Mouse (Mus musculus) lung, postnatal 0 days (tissue): ENCODE results near the gene Rab42.

ENCODE experiments used
- CTCF ChIP-seq: IDR thresholded peaks from 2 replicates; pipeline ENCODE4 v1.5.1; 2016; ENCODE audit warnings: antibody characterized with exemption, mild to moderate bottlenecking
- EP300 ChIP-seq: IDR thresholded peaks from 2 replicates; pipeline ENCODE4 v1.6.1; 2016; ENCODE audit warnings: antibody characterized with exemption, mild to moderate bottlenecking, control low read depth

DNA sequence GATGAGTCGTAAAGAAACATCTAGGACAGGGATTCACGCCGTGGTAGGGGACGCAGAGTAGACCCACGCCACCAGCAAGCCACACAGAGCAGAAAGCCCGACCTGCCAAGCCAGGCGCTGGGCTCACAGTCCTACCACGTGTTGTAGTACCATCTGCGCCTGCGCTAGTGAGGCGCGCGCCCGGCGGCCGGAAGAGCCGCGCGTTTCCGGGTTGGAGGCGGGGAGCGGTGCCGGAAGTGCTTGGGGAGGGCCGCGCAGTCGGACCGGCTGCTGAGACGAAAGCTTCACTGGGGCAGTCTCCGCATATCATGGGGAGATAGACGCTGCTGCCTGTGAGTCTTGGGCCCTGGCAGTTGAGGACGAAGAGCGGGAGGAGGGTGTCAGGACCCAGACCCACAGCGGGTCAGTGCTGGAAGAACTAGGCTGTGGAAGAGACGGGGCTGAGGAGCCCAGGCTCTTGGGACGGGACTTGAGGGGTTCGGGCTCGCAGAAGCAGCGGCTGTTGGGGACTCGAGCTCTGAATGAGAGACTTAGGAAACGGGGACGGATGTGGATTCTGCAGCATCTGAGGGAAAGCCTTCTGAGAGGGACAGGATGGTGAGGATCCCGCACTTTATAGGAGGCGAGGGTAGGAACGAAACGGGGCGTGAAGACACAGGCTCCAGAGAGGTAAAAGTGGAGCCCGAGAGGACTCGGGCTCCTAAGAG is 28.9 kb downstream of the Rab42 start, which contains the start of gene Taf12:
- TF ChIP-seq CTCF = no peak
- no peak for TF ChIP-seq EP300
